Mouse (Mus musculus): ENCODE measurements around the gene F2r.

DNA sequence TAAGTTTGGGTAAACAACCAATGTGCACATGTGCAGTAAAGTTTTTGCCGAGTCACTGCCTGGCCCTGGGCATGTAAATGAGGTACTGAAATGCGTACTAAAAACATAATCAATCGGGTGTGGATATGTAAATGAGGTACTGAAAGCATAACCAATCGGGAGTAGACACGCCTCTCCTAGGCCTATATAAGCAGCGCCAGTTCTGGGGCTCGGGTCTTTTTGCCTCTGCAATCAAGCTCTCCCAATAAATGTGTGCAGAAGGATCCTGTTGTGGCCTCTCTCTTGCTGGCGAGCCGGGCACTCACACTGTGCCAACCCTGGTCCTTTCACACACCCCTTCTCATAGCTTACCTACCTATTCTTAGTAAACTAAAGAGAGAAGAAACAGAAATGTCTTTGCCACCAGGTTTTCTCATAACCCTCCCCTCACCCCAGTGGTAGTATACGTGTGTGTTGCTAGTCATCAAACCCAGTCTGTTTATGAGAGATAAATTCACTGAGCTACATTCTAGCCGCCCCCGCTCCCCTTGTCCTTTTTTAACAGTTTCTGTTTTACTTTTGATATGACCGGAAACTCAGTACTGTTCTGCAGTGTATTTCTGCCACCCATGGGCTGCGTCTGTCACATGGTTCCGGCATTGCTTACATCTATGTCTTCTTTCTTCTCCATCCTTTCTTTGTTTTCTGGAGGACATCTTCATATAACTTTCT, 51.3 kb downstream of the F2r start:
- TF ChIP-seq HCFC1 (IDR thresholded peaks at IDR 0.05; ENCODE audit: borderline replicate concordance, insufficient read depth, low read length) (no peak), MAFK (IDR thresholded peaks at IDR 0.05; ENCODE audit: insufficient read depth, low read depth, low read length) (no peak)
